Mouse (Mus musculus) liver, embryonic 14.5 days (tissue): ENCODE measurements at regions not wholly inside any gene's neighbourhood (a gene's known extent, or its start where the extent isn't known, plus 50 kb on each side); places are given as distances from the start of the nearest gene placed in this dataset.

Experiments
- ATAC-seq: fragments of 200-750 bp; cut with Nextera tagmentation; 2 replicates; pipeline ENCODE4 v1.8.0; 2017; ENCODE audit warnings: moderate number of reproducible peaks, mild to moderate bottlenecking, moderate library complexity; ENCODE audit not compliant: insufficient read depth
- DNase-seq, 3 experiments: peaks; one replicate each; pipeline ENCODE4 v3.0.0-alpha.2; 2012 to 2013; ENCODE audit warnings: low read depth in 3 of 3, low spot score in 3 of 3
- H3K27ac ChIP-seq: fragments of 300-500 bp; sonication (generic); 2 replicates; pipeline ENCODE4 v1.5.1; 2014; ENCODE audit warnings: moderate library complexity, mild to moderate bottlenecking, control low read depth, inconsistent platforms
- H3K27me3 ChIP-seq: fragments of 300-500 bp; sonication (generic); 2 replicates; pipeline ENCODE4 v1.6.1; 2014; ENCODE audit warnings: mild to moderate bottlenecking, low read length, moderate library complexity; ENCODE audit not compliant: control insufficient read depth, insufficient read depth
- H3K36me3 ChIP-seq: fragments of 300-500 bp; sonication (generic); replicated peaks from 2 replicates; pipeline ENCODE4 v1.6.1; 2014; ENCODE audit warnings: low read depth; ENCODE audit not compliant: control insufficient read depth, insufficient read depth
- H3K4me1 ChIP-seq, 2 experiments: fragments of 200-500 bp in 1 of 2; fragments of 300-500 bp in 1 of 2; sonication (generic) in 1 of 2; replicated peaks; 2 replicates each; pipeline ENCODE4 v1.6.1; 2012 to 2014; ENCODE audit warnings: antibody characterized with exemption in 1 of 2, inconsistent platforms in 1 of 2, low read length in 1 of 2; ENCODE audit not compliant: control insufficient read depth in 2 of 2, insufficient read depth in 2 of 2
- H3K4me2 ChIP-seq: fragments of 300-500 bp; sonication (generic); 2 replicates; pipeline ENCODE4 v1.6.1; 2014; ENCODE audit warnings: low read depth, mild to moderate bottlenecking, control low read depth, moderate library complexity
- H3K4me3 ChIP-seq, 2 experiments: fragments of 200-500 bp in 1 of 2; fragments of 300-500 bp in 1 of 2; sonication (generic) in 1 of 2; 2 replicates each; pipeline ENCODE4 v1.5.1; 2012 to 2014; ENCODE audit warnings: low read depth in 2 of 2, low read length in 2 of 2, mild to moderate bottlenecking in 2 of 2, control low read depth in 1 of 2, inconsistent platforms in 1 of 2, moderate library complexity in 1 of 2; ENCODE audit not compliant: insufficient read depth in 1 of 2
- H3K9ac ChIP-seq: fragments of 300-500 bp; sonication (generic); replicated peaks from 2 replicates; pipeline ENCODE4 v1.6.1; 2014; ENCODE audit warnings: mild to moderate bottlenecking, control low read depth, moderate library complexity
- H3K9me3 ChIP-seq: fragments of 300-500 bp; sonication (generic); 2 replicates; pipeline ENCODE4 v1.6.1; 2016; ENCODE audit warnings: low read length, mixed read lengths; ENCODE audit not compliant: control insufficient read depth
- CTCF ChIP-seq: IDR thresholded peaks from 2 replicates; pipeline ENCODE4 v1.5.1; 2016; ENCODE audit warnings: antibody characterized with exemption, low read depth, control low read depth
- EP300 ChIP-seq: IDR thresholded peaks from 2 replicates; pipeline ENCODE4 v1.6.1; 2016; ENCODE audit warnings: antibody characterized with exemption, low read depth
- WGBS: fragments of 180-500 bp; shearing (Covaris S2); extraction: QIAGEN DNeasy Blood & Tissue Kit; methylation state at CpG from one replicate; pipeline ENCODE4 v1.1.7; 2014; ENCODE audit not compliant: insufficient replicate concordance; 5-methylcytosine and 5-hydroxymethylcytosine counted together

DNA sequence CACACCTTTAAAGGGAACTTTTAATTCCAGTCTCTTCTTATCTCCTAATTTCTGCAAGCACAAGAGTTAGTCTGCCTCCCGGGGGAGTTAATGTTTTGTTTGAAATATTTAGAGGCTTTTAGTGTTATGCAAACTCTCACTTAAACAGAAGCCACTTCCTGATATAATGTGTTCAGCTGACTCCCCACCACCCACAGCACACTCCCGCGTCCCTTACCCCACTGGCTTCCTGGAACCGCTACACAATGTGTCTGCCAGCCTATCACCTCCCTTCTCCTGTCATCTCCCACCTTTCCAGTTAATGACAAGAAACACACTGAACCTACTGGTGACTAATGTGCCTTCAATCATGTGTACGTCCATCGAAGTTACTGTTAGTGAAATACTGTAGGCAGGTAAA, 276.5 kb downstream of the Rps29 start:
- ATAC-seq (no peak), DNase-seq (no peak)
- no peaks in the 10 kb centered on the region for H3K9me3 ChIP-seq
- no peaks in the 10 kb centered on the region for H3K27me3 ChIP-seq
- TF ChIP-seq CTCF (no peak), EP300 (no peak)
- 44% methylated on average over 6 of the region's 6 CpGs for WGBS
- H3K4me1 ChIP-seq, result no peaks in the 10 kb centered on the region
- H3K27ac ChIP-seq, result no peak overlapping the region
- H3K36me3 ChIP-seq, result no peaks in the 10 kb centered on the region
- no peak overlapping the region for H3K4me3 ChIP-seq
- H3K9ac ChIP-seq, result no peak overlapping the region
- H3K4me2 ChIP-seq, result no peak overlapping the region

DNA sequence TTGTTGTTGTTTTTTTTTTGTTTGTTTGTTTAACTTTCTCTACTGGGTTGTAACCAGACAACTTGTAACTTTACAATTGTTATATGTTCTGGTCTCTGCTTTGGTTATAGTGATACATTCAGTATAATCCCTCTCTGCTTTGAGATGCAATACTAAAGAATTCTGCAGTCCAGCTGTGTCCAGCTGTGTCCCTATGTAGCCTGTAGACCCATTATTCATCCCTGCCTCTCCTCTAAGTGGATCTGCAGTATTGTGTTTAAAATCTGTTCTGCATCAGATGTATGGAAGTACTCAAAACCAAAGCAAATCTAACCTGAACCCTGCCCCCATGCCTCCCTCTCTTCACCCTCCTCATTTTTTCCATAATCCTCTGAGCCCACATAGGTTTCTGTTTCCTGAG, 279.6 kb downstream of the Rps29 start:
- no peak for ATAC-seq
- no peaks in the 10 kb centered on the region for H3K27me3 ChIP-seq
- no peak for TF ChIP-seq CTCF
- no peak overlapping the region for H3K9ac ChIP-seq
- no peaks in the 10 kb centered on the region for H3K9me3 ChIP-seq
- H3K4me1 ChIP-seq, result no peaks in the 10 kb centered on the region
- no peaks in the 10 kb centered on the region for H3K36me3 ChIP-seq
- H3K27ac ChIP-seq, result no peak overlapping the region
- DNase-seq, result no peak
- no peak overlapping the region for H3K4me2 ChIP-seq
- no peak overlapping the region for H3K4me3 ChIP-seq

DNA sequence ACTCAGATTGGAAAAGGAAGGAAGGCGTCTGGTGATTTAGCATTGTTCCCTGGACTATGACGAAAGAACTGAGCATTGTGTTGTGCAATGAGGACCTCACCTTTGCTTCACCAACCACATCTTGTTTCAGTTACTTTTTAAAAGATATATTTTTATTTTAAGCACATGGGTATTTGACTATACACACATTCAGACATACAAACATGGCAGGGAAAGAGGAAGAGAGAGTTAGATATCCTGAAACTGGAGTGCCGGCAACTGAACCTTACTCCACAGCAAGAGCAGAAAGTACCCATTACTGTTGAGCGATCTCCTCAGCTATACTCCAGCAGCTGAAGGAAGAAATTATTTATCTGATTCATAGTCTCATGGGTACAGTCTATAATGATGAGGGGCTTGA, 287.7 kb downstream of the Rps29 start:
- ATAC-seq, result no peak
- Histone ChIP-seq H3K27me3 (no peaks in the 10 kb centered on the region), H3K9me3 (no peaks in the 10 kb centered on the region), H3K4me2 (no peak overlapping the region), H3K4me1 (no peaks in the 10 kb centered on the region), H3K36me3 (no peaks in the 10 kb centered on the region), H3K4me3 (no peak overlapping the region), H3K9ac (no peak overlapping the region), H3K27ac (no peak overlapping the region)
- 62% methylated on average over 4 of the region's 4 CpGs for WGBS
- no peak for DNase-seq
- TF ChIP-seq EP300 (no peak), CTCF (no peak)

DNA sequence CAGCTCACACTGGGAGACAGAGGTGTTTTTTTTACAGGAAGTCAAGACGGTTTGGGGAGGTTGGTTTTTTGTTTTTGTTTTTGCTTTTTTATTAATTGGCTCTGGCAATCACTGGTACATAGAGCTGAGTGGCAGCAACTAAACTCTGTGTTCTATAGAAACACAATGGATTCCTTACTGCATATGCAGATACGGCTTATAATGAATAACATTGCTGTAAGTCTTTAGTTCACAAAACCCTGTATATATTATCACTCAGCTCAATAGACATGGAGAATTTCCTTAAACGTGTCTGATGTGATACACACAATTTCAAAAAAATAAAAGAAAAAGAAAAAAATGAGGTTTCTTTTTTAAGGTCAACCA, 296.0 kb downstream of the Rps29 start:
- TF ChIP-seq EP300, result no peak
- TF ChIP-seq CTCF, result no peak
- H3K27me3 ChIP-seq, result no peaks in the 10 kb centered on the region
- no peak overlapping the region for H3K27ac ChIP-seq
- no peak overlapping the region for H3K9ac ChIP-seq
- no peaks in the 10 kb centered on the region for H3K36me3 ChIP-seq
- ATAC-seq (no peak), DNase-seq (no peak)
- no peak overlapping the region for H3K4me3 ChIP-seq
- WGBS, result 52% methylated on average over 3 of the region's 3 CpGs
- no peaks in the 10 kb centered on the region for H3K4me1 ChIP-seq
- no peak overlapping the region for H3K4me2 ChIP-seq
- no peaks in the 10 kb centered on the region for H3K9me3 ChIP-seq

DNA sequence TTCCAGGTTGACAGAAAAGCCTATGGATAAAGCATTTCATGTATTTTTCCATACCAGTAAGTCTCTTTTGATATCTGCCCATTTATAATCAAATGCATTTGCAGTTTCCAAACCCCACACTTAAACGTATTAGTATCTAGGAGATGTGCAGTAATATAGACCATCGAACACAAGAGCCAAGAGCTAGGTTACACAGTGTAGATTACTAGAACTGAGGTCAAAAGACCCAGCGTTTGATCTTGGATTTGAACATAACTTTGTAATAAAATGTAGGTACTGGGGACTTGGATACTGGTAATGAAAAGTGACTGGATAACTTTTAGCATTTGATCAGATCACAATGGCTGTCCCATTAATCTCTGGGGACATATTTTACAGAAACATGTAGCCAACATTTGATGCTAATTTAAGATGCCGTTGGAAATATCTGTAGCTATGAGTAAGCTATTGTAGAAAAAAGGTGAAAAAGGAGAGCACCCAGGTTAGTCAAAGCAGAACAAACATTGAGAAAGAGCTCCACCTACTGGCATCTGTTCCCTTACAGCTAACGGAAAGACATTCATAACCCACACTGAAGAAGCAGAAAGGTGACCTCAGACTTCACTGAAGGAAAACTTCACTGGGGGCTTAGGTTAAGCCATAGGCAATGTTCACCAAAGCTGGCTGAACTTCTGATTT, 296.5 kb downstream of the Rps29 start:
- no peak overlapping the region for H3K4me3 ChIP-seq
- ATAC-seq, result no peak
- H3K36me3 ChIP-seq, result no peaks in the 10 kb centered on the region
- 37% methylated on average over 5 of the region's 5 CpGs for whole genome bisulfite sequencing
- no peaks in the 10 kb centered on the region for H3K9me3 ChIP-seq
- no peaks in the 10 kb centered on the region for H3K27me3 ChIP-seq
- H3K4me1 ChIP-seq, result no peaks in the 10 kb centered on the region
- H3K9ac ChIP-seq, result no peak overlapping the region
- no peak for DNase-seq
- no peak overlapping the region for H3K27ac ChIP-seq
- TF ChIP-seq EP300 (no peak), CTCF (no peak)
- no peak overlapping the region for H3K4me2 ChIP-seq

DNA sequence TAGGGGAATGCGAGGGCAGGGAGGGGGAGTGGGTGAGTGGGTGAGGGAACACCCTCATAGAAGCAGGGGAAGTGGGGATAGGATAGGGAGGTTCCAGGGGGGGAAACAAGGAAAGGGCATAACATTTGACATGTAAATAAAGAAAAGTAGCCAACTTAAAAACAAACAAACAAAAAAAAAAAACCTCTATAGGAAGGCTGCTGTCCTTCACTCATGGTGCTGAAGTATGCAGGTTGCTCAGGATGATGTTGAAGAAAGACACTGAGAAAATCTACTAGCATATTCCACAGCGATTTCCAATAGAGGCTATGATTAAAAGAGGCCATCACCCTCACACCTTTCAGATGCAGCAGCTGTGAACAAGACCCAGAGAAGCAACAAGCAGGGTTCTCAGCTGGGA, 298.7 kb downstream of the Rps29 start:
- Histone ChIP-seq H3K27me3 (no peaks in the 10 kb centered on the region), H3K36me3 (no peaks in the 10 kb centered on the region), H3K4me2 (no peak overlapping the region), H3K4me3 (no peak overlapping the region), H3K9me3 (no peaks in the 10 kb centered on the region), H3K9ac (no peak overlapping the region), H3K27ac (no peak overlapping the region), H3K4me1 (no peaks in the 10 kb centered on the region)
- TF ChIP-seq EP300 (no peak), CTCF (no peak)
- DNase-seq (no peak), ATAC-seq (no peak)
- 25% methylated on average over 2 of the region's 2 CpGs for WGBS
